Mouse (Mus musculus): Measurements from ENCODE around the gene Gm49387. TPM values are rescaled to one million over a fixed set of nuclear protein-coding genes. Genes with fewer than 3 reads are reported as not detected.
A peak's percentile ranks its signal among the peaks of the same experiment; 100 is the strongest.

The Gm49387 gene
- total RNA-seq, 2 experiments from 2014 or later, result 2.1 TPM; not detected in 1

- peak; percentile 91 to 94 for DNase-seq
Measured at GRCm38 (mm10) chr14:31662555-31663211, 22.0 kb upstream of the Gm49387 start.

- peak; percentile 92 for DNase-seq
Measured at GRCm38 (mm10) chr14:31661671-31662554, 21.2 kb upstream of the Gm49387 start.

GRCm38 (mm10) chr14:31660312-31661093, 19.8 kb upstream of the Gm49387 start:
- peak; percentile 15 to 49 for DNase-seq

GRCm38 (mm10) chr14:31659501-31660181, 19.0 kb upstream of the Gm49387 start:
- peak; percentile 75 to 82 for DNase-seq

GRCm38 (mm10) chr14:31658126-31658680, 17.5 kb upstream of the Gm49387 start:
- DNase-seq, result no peak

GRCm38 (mm10) chr14:31656857-31657645, 16.4 kb upstream of the Gm49387 start:
- peak; percentile 69 to 91 for DNase-seq

- no peak for DNase-seq
Measured at GRCm38 (mm10) chr14:31656386-31656785, 15.7 kb upstream of the Gm49387 start.

GRCm38 (mm10) chr14:31655406-31655805, 14.7 kb upstream of the Gm49387 start:
- no peak for DNase-seq

GRCm38 (mm10) chr14:31654816-31655215, 14.1 kb upstream of the Gm49387 start:
- DNase-seq, result no peak

- no peak for DNase-seq
Measured at GRCm38 (mm10) chr14:31653101-31653875, 12.6 kb upstream of the Gm49387 start.

- DNase-seq, result no peak
Measured at GRCm38 (mm10) chr14:31652624-31653023, 11.9 kb upstream of the Gm49387 start.

GRCm38 (mm10) chr14:31652106-31652505, 11.4 kb upstream of the Gm49387 start:
- DNase-seq, result peak in 1 of 2 experiments; percentile 14

GRCm38 (mm10) chr14:31651206-31651605, 10.5 kb upstream of the Gm49387 start:
- no peak for DNase-seq

- no peak for DNase-seq
Measured at GRCm38 (mm10) chr14:31650347-31650746, 9.7 kb upstream of the Gm49387 start.

GRCm38 (mm10) chr14:31647991-31648390, 7.3 kb upstream of the Gm49387 start:
- DNase-seq, result peak; percentile 21 to 26

GRCm38 (mm10) chr14:31645920-31646319, 5.2 kb upstream of the Gm49387 start:
- DNase-seq, result no peak

- peak; percentile 14 to 42 for DNase-seq
Measured at GRCm38 (mm10) chr14:31644931-31645547, 4.4 kb upstream of the Gm49387 start.

GRCm38 (mm10) chr14:31644183-31644830, 3.6 kb upstream of the Gm49387 start:
- no peak for DNase-seq

Data from heart, adult 18-20 months (tissue).